Comparison of ENCODE assay signal across 8 mouse cellular contexts in genomic region chr8:83716563-83716962, GRCm38 (mm10). TPM values are rescaled to one million over a fixed set of nuclear protein-coding genes. Genes with fewer than 3 reads are reported as not detected.
DNase-seq lines count a peak whose midpoint lies in the region; ATAC-seq and TF ChIP-seq lines count a peak whose summit lies in the region.

No protein-coding gene starts in this region.

- peaks cover 50% of the 10 kb centered on the region for H3K79me2 ChIP-seq in MEL (ENCODE audit: control insufficient read depth, insufficient read depth, low read length, poor library complexity)
- peaks cover 54% of the 10 kb centered on the region for H3K79me2 ChIP-seq in macrophage (ENCODE audit: inconsistent target)

- H3K4me1 ChIP-seq in heart, embryonic 11.5 days (ENCODE audit: control insufficient read depth, insufficient read depth, low read length): peaks cover 16% of the 10 kb centered on the region
- H3K4me1 ChIP-seq in MEL (ENCODE audit: control insufficient read depth in 1 of 2, insufficient read depth in 2 of 2, low read length in 2 of 2): peaks cover 7 to 12% of the 10 kb centered on the region in 2 experiments
- H3K4me1 ChIP-seq in forebrain, postnatal 0 days (ENCODE audit: insufficient read depth): peaks cover 12% of the 10 kb centered on the region

- 54% methylated on average over 2 of the region's 2 CpGs for WGBS in heart, embryonic 11.5 days (ENCODE audit: insufficient replicate concordance)
- 78% methylated on average over 2 of the region's 2 CpGs for WGBS in forebrain, postnatal 0 days
- 25% methylated on average over 2 of the region's 2 CpGs for WGBS in macrophage (ENCODE audit: missing documents)

- H3K4me3 ChIP-seq in heart, embryonic 11.5 days (ENCODE audit: low read depth, low read length): peak overlapping the region; percentile 95
- peak overlapping the region; percentile 89 to 99 for H3K4me3 ChIP-seq in MEL (ENCODE audit: control insufficient read depth in 1 of 2, insufficient read depth in 1 of 2, low read depth in 2 of 2, low read length in 2 of 2)
- H3K4me3 ChIP-seq in forebrain, postnatal 0 days (ENCODE audit: low read depth, low read length): peak overlapping the region; percentile 93; the same call in 1 of the 2 replicates
- peak overlapping the region; percentile 99 for H3K4me3 ChIP-seq in macrophage (ENCODE audit: inconsistent target)

- H3K27ac ChIP-seq in heart, embryonic 11.5 days (ENCODE audit: low read depth, low read length): no peak overlapping the region
- H3K27ac ChIP-seq in MEL (ENCODE audit: control insufficient read depth, low read depth, low read length) (peak overlapping the region; percentile 87), macrophage (no peak overlapping the region)
- H3K27ac ChIP-seq in forebrain, postnatal 0 days (ENCODE audit: low read depth, low read length): no peak overlapping the region

- no peak for DNase-seq in heart, adult 11 months
- DNase-seq in MEL (ENCODE audit: low read depth, low spot score): peak; percentile 81
- DNase-seq in forebrain, postnatal 0 days: no peak
- DNase-seq in ovary, postnatal 10 days (ENCODE audit: low spot score): no peak
- no peak for DNase-seq in gastrocnemius, adult 18-20 months (ENCODE audit: low spot score)
- DNase-seq in cerebellum, adult 18-20 months: no peak

- H3K36me3 ChIP-seq in heart, embryonic 11.5 days (ENCODE audit: control insufficient read depth, insufficient read depth, low read length): peaks cover 24% of the 10 kb centered on the region
- peaks cover 15 to 16% of the 10 kb centered on the region in 2 experiments for H3K36me3 ChIP-seq in MEL (ENCODE audit: control insufficient read depth in 1 of 2, insufficient read depth in 2 of 2, low read length in 2 of 2)
- peaks cover 29% of the 10 kb centered on the region for H3K36me3 ChIP-seq in forebrain, postnatal 0 days (ENCODE audit: insufficient read depth)
- peaks cover 17% of the 10 kb centered on the region for H3K36me3 ChIP-seq in macrophage (ENCODE audit: inconsistent target)

- H3K9me3 ChIP-seq in heart, embryonic 11.5 days (replicated peaks; ENCODE audit: control insufficient read depth, low read length): no peaks in the 10 kb centered on the region
- no peaks in the 10 kb centered on the region for H3K9me3 ChIP-seq in MEL (replicated peaks; ENCODE audit: insufficient read depth, low read length)
- H3K9me3 ChIP-seq in forebrain, postnatal 0 days (ENCODE audit: low read length): no peaks in the 10 kb centered on the region

- peak; percentile 43 to 46 for TF ChIP-seq EP300 in MEL (IDR thresholded peaks at IDR 0.05; ENCODE audit: low read depth in 1 of 2, low read length in 2 of 2)

- H3K4me2 ChIP-seq in heart, embryonic 11.5 days: peak overlapping the region; percentile 91
- H3K4me2 ChIP-seq in forebrain, postnatal 0 days (ENCODE audit: low read depth): peak overlapping the region; percentile 85

- no peak for ATAC-seq in heart, embryonic 11.5 days (replicated peaks; ENCODE audit: insufficient number of reproducible peaks, low FRiP score, low TSS enrichment)
- no peak for ATAC-seq in forebrain, postnatal 0 days

- TF ChIP-seq RAD21 in MEL (IDR thresholded peaks at IDR 0.05; ENCODE audit: low read depth, low read length): no peak

- TF ChIP-seq POLR2A in MEL (IDR thresholded peaks at IDR 0.05; ENCODE audit: control insufficient read depth in 1 of 2, insufficient read depth in 1 of 2, low read depth in 1 of 2, low read length in 2 of 2, poor library complexity in 1 of 2): no peak; a peak in 1 of 4 replicates

- no peak for TF ChIP-seq CTCF in MEL (IDR thresholded peaks at IDR 0.05 in 2 of 3, conservative IDR thresholded peaks at IDR 0.05 in 1 of 3; ENCODE audit: control insufficient read depth in 1 of 3, insufficient read depth in 1 of 3, low read depth in 2 of 3, low read length in 3 of 3, poor library complexity in 1 of 3, severe bottlenecking in 1 of 3)
- no peak for TF ChIP-seq CTCF in forebrain, postnatal 0 days (IDR thresholded peaks at IDR 0.05; ENCODE audit: low read depth)

- no peaks in the 10 kb centered on the region for H3K27me3 ChIP-seq in heart, embryonic 11.5 days (ENCODE audit: control insufficient read depth, insufficient read depth, low read length)
- H3K27me3 ChIP-seq in MEL (ENCODE audit: control insufficient read depth in 1 of 2, insufficient read depth in 2 of 2, low read length in 2 of 2): no peaks in the 10 kb centered on the region
- no peaks in the 10 kb centered on the region for H3K27me3 ChIP-seq in forebrain, postnatal 0 days (ENCODE audit: insufficient read depth, low read length)

- H3K9ac ChIP-seq in heart, embryonic 11.5 days (ENCODE audit: low read depth, low read length): peak overlapping the region; percentile 91; the same call in 1 of the 2 replicates
- peak overlapping the region; percentile 95 for H3K9ac ChIP-seq in MEL (ENCODE audit: control insufficient read depth, low read depth, low read length, poor library complexity, severe bottlenecking)
- H3K9ac ChIP-seq in forebrain, postnatal 0 days: no peak overlapping the region

TF ChIP-seq in MEL, 35 proteins besides CTCF, POLR2A, EP300 and RAD21 (continues in another document):
- 0 out of 2 replicates have a peak, but pooled peaks have one; percentile 28 for TF ChIP-seq SIN3A (IDR thresholded peaks at IDR 0.05; ENCODE audit: low read length)
- TF ChIP-seq MAZ (IDR thresholded peaks at IDR 0.05; ENCODE audit: low read depth, low read length): no peak
- TF ChIP-seq MYB (IDR thresholded peaks at IDR 0.05; ENCODE audit: low read depth, low read length): no peak
- 0 out of 2 replicates have a peak, but pooled peaks have one; percentile 12 for TF ChIP-seq TCF12 (IDR thresholded peaks at IDR 0.05; ENCODE audit: low read depth, low read length)
- TF ChIP-seq ZMIZ1 (IDR thresholded peaks at IDR 0.05; ENCODE audit: low read depth, low read length): peak; percentile 30; the same call in 1 of the 2 replicates
- peak; percentile 33 for TF ChIP-seq TAL1 (IDR thresholded peaks at IDR 0.05; ENCODE audit: low read length)

RNA-seq across cellular contexts. Expression of gene Ddx39, which starts 1.6 kb away (rescaled TPM):
- polyA plus RNA-seq in heart, embryonic 11.5 days (2014; fragmentation: Nextera tagmentation; extraction: Ambion mirVana): 143 and 150 TPM in 2 replicates
- total RNA-seq in MEL (2012; rRNA removed): 279 and 361 TPM in 2 replicates
- polyA plus RNA-seq in MEL (2012; ENCODE audit: insufficient read depth in 1 of 2, insufficient read length in 2 of 2, low read depth in 1 of 2, low replicate concordance in 2 of 2, missing spikeins in 1 of 2) (100 to 1,000 TPM; 272 to 304 TPM), macrophage (2018) (12.5 to 63.9 TPM (median 26.0 TPM) in 3 replicates)
- 54.1 and 58.4 TPM in 2 replicates for total RNA-seq in forebrain, postnatal 0 days (2014; rRNA removed)
- polyA plus RNA-seq in forebrain, postnatal 0 days (2015; fragmentation: Nextera tagmentation; extraction: Ambion mirVana): 76.3 and 79.5 TPM in 2 replicates
- 10 to 100 TPM in 24 of 26 experiments, 1 to 10 TPM in 2; 8.1 to 68.9 (median 39.1) TPM for total RNA-seq in macrophage (2018; cell fraction: chromatin; rRNA removed)
- 10 to 100 TPM; 19.7 to 36.9 (median 27.3) TPM for total RNA-seq in macrophage (2018; cell fraction: cytosol; rRNA removed)
- 10 to 100 TPM; 14.2 to 62.7 (median 30.3) TPM for total RNA-seq in macrophage (2018; cell fraction: nucleus; rRNA removed)
- total RNA-seq in gastrocnemius, adult 18-20 months (2021): 10 to 100 TPM; 10.0 to 11.1 TPM

RNA-seq across cellular contexts. Expression of gene Pkn1, which starts 17.6 kb away (rescaled TPM):
- 17.0 and 21.2 TPM in 2 replicates for polyA plus RNA-seq in heart, embryonic 11.5 days (2014; fragmentation: Nextera tagmentation; extraction: Ambion mirVana)
- total RNA-seq in MEL (2012; rRNA removed): 33.5 and 37.8 TPM in 2 replicates
- 10 to 100 TPM; 41.2 to 73.2 TPM for polyA plus RNA-seq in MEL (2012; ENCODE audit: insufficient read depth in 1 of 2, insufficient read length in 2 of 2, low read depth in 1 of 2, low replicate concordance in 2 of 2, missing spikeins in 1 of 2)
- 70.8 and 72.6 TPM in 2 replicates for total RNA-seq in forebrain, postnatal 0 days (2014; rRNA removed)
- 18.5 and 25.2 TPM in 2 replicates for polyA plus RNA-seq in forebrain, postnatal 0 days (2015; fragmentation: Nextera tagmentation; extraction: Ambion mirVana)
- total RNA-seq in macrophage (2018; cell fraction: chromatin; rRNA removed): 100 to 1,000 TPM; 197 to 855 (median 544) TPM
- total RNA-seq in macrophage (2018; cell fraction: cytosol; rRNA removed): 100 to 1,000 TPM in 19 of 26 experiments, 10 to 100 TPM in 7; 81.1 to 165 (median 118) TPM
- total RNA-seq in macrophage (2018; cell fraction: nucleus; rRNA removed): 100 to 1,000 TPM; 156 to 497 (median 323) TPM
- polyA plus RNA-seq in macrophage (2018): 76.4 to 110 TPM (median 109 TPM) in 3 replicates
- 10 to 100 TPM; 23.0 to 24.3 TPM for total RNA-seq in gastrocnemius, adult 18-20 months (2021)

RNA-seq across cellular contexts. Expression of gene Adgre5, which starts 24.6 kb away (rescaled TPM):
- polyA plus RNA-seq in heart, embryonic 11.5 days (2014; fragmentation: Nextera tagmentation; extraction: Ambion mirVana): 17.6 and 18.8 TPM in 2 replicates
- total RNA-seq in MEL (2012; rRNA removed): 16.1 and 18.5 TPM in 2 replicates
- 10 to 100 TPM in 1 of 2 experiments, not detected in 1; 21.4 TPM for polyA plus RNA-seq in MEL (2012; ENCODE audit: insufficient read depth in 1 of 2, insufficient read length in 2 of 2, low read depth in 1 of 2, low replicate concordance in 2 of 2, missing spikeins in 1 of 2)
- total RNA-seq in forebrain, postnatal 0 days (2014; rRNA removed): 9.2 and 9.9 TPM in 2 replicates
- 6.7 and 9.2 TPM in 2 replicates for polyA plus RNA-seq in forebrain, postnatal 0 days (2015; fragmentation: Nextera tagmentation; extraction: Ambion mirVana)
- total RNA-seq in macrophage (2018; cell fraction: chromatin; rRNA removed): 100 to 1,000 TPM in 9 of 26 experiments, 10 to 100 TPM in 17; 18.0 to 360 (median 72.3) TPM
- total RNA-seq in macrophage (2018; cell fraction: cytosol; rRNA removed): 100 to 1,000 TPM in 10 of 26 experiments, 10 to 100 TPM in 16; 30.6 to 139 (median 64.6) TPM
- 100 to 1,000 TPM in 11 of 26 experiments, 10 to 100 TPM in 15; 40.1 to 399 (median 96.9) TPM for total RNA-seq in macrophage (2018; cell fraction: nucleus; rRNA removed)
- 33.0 to 180 TPM (median 147 TPM) in 3 replicates for polyA plus RNA-seq in macrophage (2018)
- 10 to 100 TPM; 16.9 to 22.9 TPM for total RNA-seq in gastrocnemius, adult 18-20 months (2021)

RNA-seq across cellular contexts. Expression of gene Ptger1, which starts 50.1 kb away (rescaled TPM):
- polyA plus RNA-seq in heart, embryonic 11.5 days (2014; fragmentation: Nextera tagmentation; extraction: Ambion mirVana): 0.13 and 0.63 TPM in 2 replicates
- total RNA-seq in MEL (2012; rRNA removed): 2.6 and 4.0 TPM in 2 replicates
- polyA plus RNA-seq in MEL (2012; ENCODE audit: insufficient read depth in 1 of 2, insufficient read length in 2 of 2, low read depth in 1 of 2, low replicate concordance in 2 of 2, missing spikeins in 1 of 2) (1 to 10 TPM in 1 of 2 experiments, not detected in 1; 3.1 TPM), macrophage (2018) (0.59 to 8.8 TPM (median 1.3 TPM) in 3 replicates)
- total RNA-seq in forebrain, postnatal 0 days (2014; rRNA removed): 0.46 and 0.57 TPM in 2 replicates
- 0.20 and 0.27 TPM in 2 replicates for polyA plus RNA-seq in forebrain, postnatal 0 days (2015; fragmentation: Nextera tagmentation; extraction: Ambion mirVana)
- 1 to 10 TPM in 23 of 26 experiments, under 1 TPM in 3; 0.54 to 5.8 (median 2.1) TPM for total RNA-seq in macrophage (2018; cell fraction: chromatin; rRNA removed)
- 1 to 10 TPM in 19 of 26 experiments, under 1 TPM in 7; 0.58 to 2.3 (median 1.4) TPM for total RNA-seq in macrophage (2018; cell fraction: cytosol; rRNA removed)
- total RNA-seq in macrophage (2018; cell fraction: nucleus; rRNA removed): 1 to 10 TPM in 21 of 26 experiments, under 1 TPM in 5; 0.59 to 4.5 (median 1.8) TPM
- under 1 TPM in 1 of 2 experiments, not detected in 1; 0.09 TPM for total RNA-seq in gastrocnemius, adult 18-20 months (2021)
